Mouse (Mus musculus): ENCODE measurements at regions not wholly inside any gene's neighbourhood (a gene's known extent, or its start where the extent isn't known, plus 50 kb on each side); places are given as distances from the start of the nearest gene placed in this dataset.
"Not testable (repeated sequence)": the region's sequence is repeated elsewhere in the genome, so short reads cannot be mapped to it uniquely, and the experiment has no call there.

- DNase-seq (ENCODE audit: low spot score), result no peak
Measured at GRCm38 (mm10) chr9:32940919-32941767, 305.1 kb downstream of the Ets1 start.

- peak; percentile 77 for DNase-seq (ENCODE audit: low spot score)
Measured at GRCm38 (mm10) chr9:32941768-32942030, 305.7 kb downstream of the Ets1 start.

GRCm38 (mm10) chr9:32947221-32947620 lies 311.2 kb downstream of the Ets1 start:
- no peak for DNase-seq (ENCODE audit: low spot score)

GRCm38 (mm10) chr9:32949036-32949435 lies 313.0 kb downstream of the Ets1 start:
- DNase-seq (ENCODE audit: low spot score), result no peak

- no peak for DNase-seq (ENCODE audit: low spot score)
Measured at GRCm38 (mm10) chr9:32958716-32959115, 322.7 kb downstream of the Ets1 start.

- not testable (repeated sequence) for DNase-seq (ENCODE audit: low spot score)
Measured at GRCm38 (mm10) chr9:32959468-32959867, 323.4 kb downstream of the Ets1 start.

GRCm38 (mm10) chr9:32962679-32963205 lies 326.7 kb downstream of the Ets1 start:
- no peak for DNase-seq (ENCODE audit: low spot score)

- no peak for DNase-seq (ENCODE audit: low spot score)
Measured at GRCm38 (mm10) chr9:32968446-32968845, 332.4 kb downstream of the Ets1 start.

- no peak for DNase-seq (ENCODE audit: low spot score)
Measured at GRCm38 (mm10) chr9:32971421-32971820, 335.4 kb downstream of the Ets1 start.

GRCm38 (mm10) chr9:32971926-32972325 lies 335.9 kb downstream of the Ets1 start:
- DNase-seq (ENCODE audit: low spot score), result no peak

GRCm38 (mm10) chr9:32972431-32973052 lies 336.5 kb downstream of the Ets1 start:
- DNase-seq (ENCODE audit: low spot score), result no peak

GRCm38 (mm10) chr9:32977732-32978131 lies 341.7 kb downstream of the Ets1 start:
- DNase-seq (ENCODE audit: low spot score), result no peak

GRCm38 (mm10) chr9:32980846-32981245 lies 344.8 kb downstream of the Ets1 start:
- no peak for DNase-seq (ENCODE audit: low spot score)

GRCm38 (mm10) chr9:32983182-32983581 lies 347.2 kb downstream of the Ets1 start:
- no peak for DNase-seq (ENCODE audit: low spot score)

GRCm38 (mm10) chr9:32986836-32987673 lies 351.0 kb downstream of the Ets1 start:
- DNase-seq (ENCODE audit: low spot score), result no peak

GRCm38 (mm10) chr9:32989006-32989405 lies 353.0 kb downstream of the Ets1 start:
- no peak for DNase-seq (ENCODE audit: low spot score)

- DNase-seq (ENCODE audit: low spot score), result no peak
Measured at GRCm38 (mm10) chr9:32998323-32998722, 362.3 kb downstream of the Ets1 start.

GRCm38 (mm10) chr9:33000691-33001164 lies 364.7 kb downstream of the Ets1 start:
- no peak for DNase-seq (ENCODE audit: low spot score)

GRCm38 (mm10) chr9:33001165-33001949 lies 365.3 kb downstream of the Ets1 start:
- DNase-seq (ENCODE audit: low spot score), result no peak

GRCm38 (mm10) chr9:33003880-33004279 lies 367.9 kb downstream of the Ets1 start:
- DNase-seq (ENCODE audit: low spot score), result no peak

GRCm38 (mm10) chr9:33004536-33004935 lies 368.5 kb downstream of the Ets1 start:
- DNase-seq (ENCODE audit: low spot score), result peak; percentile 42
